Mouse (Mus musculus): ENCODE results near the gene Abcg1.

The Abcg1 gene

DNA sequence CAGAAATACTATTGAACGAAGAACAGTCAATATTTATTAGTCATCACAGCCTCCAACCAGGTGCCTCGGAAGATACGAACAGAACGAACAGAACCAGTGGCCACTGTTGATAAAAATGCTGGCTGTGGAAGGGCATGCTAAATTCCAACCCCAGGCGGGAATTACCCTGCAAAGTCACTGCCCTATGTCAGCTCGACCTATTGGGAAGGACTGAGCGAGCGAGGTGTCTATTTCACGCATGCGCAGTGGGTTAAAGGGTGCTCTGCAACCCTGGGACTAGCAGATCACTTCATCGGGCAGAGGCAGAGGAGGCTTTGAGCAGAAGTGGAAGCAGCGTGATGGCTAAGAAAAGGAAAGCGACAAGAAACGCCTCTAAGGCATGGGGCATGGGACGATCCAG, 76.3 kb downstream of the Abcg1 start:
- DNase-seq, result no peak

GRCm38 (mm10) chr17:31134913-31135312, 77.4 kb downstream of the Abcg1 start:
- DNase-seq, result no peak

GRCm38 (mm10) chr17:31136291-31136690, 78.8 kb downstream of the Abcg1 start:
- no peak for DNase-seq

DNA sequence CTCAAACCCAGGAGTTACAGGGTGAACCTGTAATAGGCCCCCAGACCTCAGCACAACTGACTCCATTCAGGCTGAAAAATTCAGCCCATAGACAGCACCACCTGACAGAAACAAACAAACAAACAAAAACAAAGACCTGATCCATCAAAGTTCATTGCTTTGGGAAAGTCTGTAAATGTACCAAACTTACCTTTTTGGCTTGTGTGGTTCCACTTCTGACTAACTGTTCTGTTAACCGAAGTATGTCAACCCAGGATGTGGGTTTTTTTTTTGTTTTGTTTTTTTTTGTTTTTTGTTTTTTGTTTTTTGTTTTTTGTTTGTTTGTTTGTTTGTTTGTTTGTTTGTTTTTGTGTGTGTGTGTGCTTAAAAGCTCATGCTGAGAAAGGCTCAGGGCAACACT, 79.3 kb downstream of the Abcg1 start:
- no peak for DNase-seq

DNA sequence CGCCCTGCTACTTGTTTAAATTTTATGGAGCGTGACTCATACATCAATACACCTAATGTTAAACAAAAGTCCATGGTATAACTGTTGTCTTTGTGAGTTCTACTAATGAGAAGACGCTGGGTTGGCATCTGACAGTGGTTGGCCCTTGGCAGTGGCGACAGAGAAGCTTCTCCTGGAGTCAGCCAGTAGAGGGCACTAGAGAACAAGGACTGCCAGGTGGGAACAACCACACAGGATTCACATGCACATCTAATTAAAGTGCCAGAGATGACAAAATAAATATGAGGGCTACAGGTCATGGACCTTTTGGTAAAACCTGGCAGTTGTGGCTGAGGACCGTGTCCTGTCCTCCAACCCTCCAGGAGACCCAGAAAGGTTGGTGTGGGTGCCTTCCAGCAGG, 80.9 kb downstream of the Abcg1 start:
- no peak for DNase-seq

DNA sequence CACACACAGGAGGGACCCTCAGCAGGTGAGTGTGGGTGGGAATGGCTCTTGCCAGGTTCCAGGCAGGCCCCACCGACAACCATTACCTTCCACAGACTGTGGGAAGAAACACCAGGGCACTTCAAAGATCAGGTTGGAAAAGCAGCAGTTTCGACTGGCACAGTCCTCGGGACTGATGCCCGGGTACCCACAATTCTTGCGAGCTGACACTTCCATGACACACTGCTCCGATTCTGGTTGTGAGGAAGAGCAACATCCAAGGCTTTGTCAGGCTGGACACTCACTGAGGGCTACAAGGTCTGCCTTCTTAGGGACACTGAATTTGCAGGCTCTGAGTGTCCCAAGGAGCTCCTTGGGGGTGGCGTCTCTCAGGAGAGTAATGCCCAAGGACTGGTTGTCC, 84.6 kb downstream of the Abcg1 start:
- no peak for DNase-seq

DNA sequence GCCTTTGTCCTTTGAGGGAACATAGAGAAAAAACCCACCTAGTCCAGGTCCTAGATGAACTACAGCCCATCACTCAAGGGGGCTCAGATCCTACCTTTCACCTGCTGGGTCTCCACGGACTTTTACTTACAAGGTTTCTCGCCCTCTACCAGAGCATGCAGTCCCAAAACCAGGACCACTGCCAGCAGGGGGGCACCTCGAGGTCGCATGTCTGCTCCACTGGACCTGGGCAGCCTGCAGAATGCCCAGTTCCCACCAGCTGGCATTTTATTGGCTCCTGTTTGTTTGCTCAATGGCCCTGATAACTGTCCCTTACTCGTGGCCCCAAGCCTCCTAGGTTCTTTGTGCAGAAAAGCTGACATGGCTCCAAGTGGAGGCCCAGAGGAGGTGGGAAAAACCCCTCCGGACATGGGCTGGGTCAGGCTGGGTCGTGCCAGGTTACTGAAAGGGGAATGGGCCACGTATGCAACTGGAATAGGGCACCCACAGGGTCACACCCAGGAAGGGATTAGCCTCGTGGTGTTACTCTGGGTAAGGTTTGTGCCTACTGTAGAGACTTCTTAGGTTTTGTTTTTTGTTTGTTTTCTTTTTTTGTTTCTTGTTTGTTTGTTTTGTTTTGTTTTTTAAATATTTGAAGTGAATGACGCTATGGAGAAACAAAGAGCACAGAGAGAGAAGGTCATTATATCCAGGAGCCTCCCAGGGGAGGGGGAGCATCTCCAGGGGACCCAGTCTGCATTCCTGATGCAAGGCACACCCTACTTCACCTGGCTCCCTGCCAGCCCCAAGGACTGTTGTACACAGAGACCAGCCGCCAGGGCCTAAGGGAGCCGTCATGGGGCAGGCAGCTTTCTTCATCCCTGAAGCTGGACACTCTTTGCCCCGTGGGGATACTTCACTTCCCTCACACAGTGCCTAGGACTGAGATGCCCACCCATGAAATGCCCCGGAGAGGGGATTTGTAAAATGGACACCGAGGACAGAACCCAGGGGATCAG, 86.9 kb downstream of the Abcg1 start, which contains the start of gene Tff2:
TSS of gene Tff2 (minus strand) at position 243 of the 998 bp plus-strand sequence.
- DNase-seq, result no peak

- DNase-seq, result no peak
These were observed 88.5 kb downstream of the Abcg1 start for GRCm38 (mm10) chr17:31145998-31146397.

DNA sequence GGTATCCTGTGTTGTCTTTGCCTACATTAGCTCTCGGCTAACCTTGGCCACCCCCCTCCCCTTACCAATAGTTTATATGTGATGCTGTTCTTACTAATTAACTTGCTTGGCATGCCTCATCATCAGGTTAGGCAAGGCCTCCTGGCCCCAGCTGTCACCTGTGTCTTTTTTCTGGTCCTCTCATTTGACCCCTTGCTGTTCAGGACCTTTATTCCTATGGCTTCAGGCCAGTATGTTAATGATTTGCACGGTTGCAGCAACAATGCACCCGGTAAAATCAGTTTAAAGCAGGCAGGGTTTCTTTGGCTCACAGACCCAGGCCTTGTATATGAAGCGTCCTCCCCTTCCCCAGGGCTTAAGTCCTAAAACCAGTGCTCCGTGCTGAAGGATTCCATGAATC, 95.0 kb downstream of the Abcg1 start:
- DNase-seq, result no peak

- no peak for DNase-seq
These were observed 95.6 kb downstream of the Abcg1 start for GRCm38 (mm10) chr17:31152966-31153499.

DNA sequence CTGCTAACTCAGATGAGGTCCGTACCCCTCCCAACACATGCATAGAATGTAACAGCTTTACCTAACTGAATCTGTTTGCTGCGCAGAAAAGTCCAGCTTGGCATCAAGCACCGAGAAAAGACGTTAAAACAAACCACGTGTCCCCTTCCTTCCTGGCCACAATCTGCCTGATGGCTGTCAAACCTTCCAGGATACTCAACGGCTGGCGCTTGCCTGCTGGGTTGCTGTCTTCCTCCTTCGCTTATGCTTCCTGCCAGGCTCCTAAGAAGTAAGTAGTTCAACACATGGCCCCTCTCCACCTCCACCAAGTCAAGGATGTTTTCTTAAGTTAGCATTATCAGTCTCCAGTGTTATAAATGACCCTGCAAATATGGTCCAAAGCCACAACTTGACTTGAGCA, 96.3 kb downstream of the Abcg1 start:
- no peak for DNase-seq

GRCm38 (mm10) chr17:31157921-31158320, 100.4 kb downstream of the Abcg1 start:
- DNase-seq, result no peak

DNA sequence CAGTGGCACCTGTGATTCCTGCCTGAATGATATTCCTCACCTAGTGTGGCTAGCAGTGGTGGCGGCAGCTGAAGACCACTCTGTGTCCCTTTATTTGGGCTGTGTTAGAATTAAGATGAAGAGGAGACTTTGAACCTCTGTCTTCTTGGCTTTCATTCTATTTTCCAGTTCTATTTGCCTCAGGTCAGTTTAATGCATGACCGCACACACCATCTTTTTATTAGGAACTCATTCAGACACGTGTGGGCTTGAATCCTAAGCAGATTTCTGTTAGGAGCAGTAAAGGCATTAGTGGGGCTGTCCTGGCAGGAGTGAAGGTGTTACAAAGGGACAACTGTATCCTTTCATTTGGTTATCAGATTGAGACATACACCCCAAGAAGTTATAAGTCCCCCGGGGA, 102.8 kb downstream of the Abcg1 start:
- DNase-seq, result no peak

GRCm38 (mm10) chr17:31162607-31163006, 105.1 kb downstream of the Abcg1 start:
- DNase-seq, result no peak

DNA sequence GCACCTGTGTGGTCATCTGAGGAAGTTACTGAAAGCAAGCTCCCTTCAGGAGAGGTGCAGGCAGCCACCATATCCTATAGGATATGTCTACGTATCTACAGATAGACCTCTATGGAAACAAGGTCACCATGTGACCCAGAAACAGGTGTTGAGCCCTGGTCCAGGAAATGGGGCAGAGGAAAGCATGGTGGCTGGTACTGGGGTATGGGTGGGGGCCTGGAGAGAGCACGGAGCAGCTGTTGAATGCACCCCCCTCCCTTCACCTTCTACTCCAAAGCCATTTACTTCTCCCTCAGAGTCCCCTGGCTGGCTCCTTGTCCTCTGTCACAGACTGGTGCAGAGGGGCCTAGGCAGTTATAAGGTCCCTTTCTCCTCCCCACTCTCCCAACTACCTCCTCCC, 106.3 kb downstream of the Abcg1 start:
- no peak for DNase-seq

- no peak for DNase-seq
These were observed 107.7 kb downstream of the Abcg1 start, which contains the start of gene Tff1 for GRCm38 (mm10) chr17:31165127-31165526. TSS of gene Tff1 (minus strand) at chr17:31165277.
